Mouse (Mus musculus): ENCODE data around the gene Mamstr. TPM values are rescaled to one million over a fixed set of nuclear protein-coding genes. Genes with fewer than 3 reads are reported as not detected.

The Mamstr gene
- total RNA-seq, 2 experiments from 2014 or later: 18.7 to 44.9 TPM

DNA sequence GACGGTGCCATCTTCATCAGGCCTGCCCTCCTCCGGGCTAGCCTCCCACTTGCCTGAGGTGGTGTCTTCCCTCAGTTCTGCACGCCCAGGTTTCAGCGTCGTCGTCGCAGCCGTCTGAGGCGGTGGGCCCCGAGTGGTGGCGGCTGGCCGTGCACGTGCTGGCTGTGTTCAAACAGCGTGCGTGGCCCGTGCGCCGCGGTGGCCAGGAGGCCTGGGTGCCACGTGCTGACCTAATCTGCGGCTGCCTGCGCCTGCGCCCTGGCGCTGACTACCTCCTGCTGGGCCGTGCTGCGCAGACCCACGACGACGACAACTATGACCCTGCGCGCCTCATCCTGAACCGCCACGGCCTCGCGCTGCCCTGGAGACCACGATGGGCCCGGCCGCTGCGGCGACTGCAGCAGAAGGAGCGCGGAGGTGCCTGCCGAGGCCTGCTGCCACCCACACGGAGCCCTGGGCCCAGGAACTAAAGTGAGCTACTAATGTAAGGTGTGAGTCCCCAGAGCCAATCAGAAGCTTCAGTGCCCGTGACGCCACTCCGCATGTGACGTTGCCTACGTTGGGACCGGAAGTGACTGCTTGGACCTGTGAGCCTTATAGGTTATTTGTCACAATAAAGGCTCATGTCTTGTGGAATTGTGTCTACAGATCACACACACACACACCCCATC lies 54.3 kb downstream of the Mamstr start, which contains the start of gene Sec1:
Gene Sec1 (minus strand): TSS at position 482 of the 671 bp plus-strand sequence.
- TF ChIP-seq CTCF (IDR thresholded peaks at IDR 0.05): no peak
- no peak within 1 kb of the TSS for H3K27ac ChIP-seq
- DNase-seq: peak; percentile 25
- H3K4me3 ChIP-seq: no peak within 1 kb of the TSS
- intact Hi-C loops (cut with DNase I): no loop called here

DNA sequence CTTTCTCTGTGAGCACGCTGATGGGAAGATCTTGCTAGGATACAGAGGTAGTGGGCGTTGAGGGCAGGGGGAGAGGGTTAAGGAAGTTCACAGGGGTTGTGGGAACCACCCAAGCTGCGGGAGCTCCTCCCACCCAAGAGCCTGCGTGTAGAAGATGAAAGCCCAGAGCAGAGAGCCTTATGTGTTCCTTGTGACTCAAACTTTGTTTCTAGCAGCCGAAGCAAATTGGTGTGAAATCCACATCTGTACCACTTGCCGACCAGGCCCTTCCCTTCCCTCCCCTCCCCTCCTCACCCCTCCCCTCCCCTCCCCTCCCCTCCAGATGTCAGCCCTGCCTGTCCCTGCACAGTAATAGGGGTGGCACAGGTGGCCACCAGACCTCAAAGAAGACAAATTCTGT lies 55.3 kb downstream of the Mamstr start:
- TF ChIP-seq CTCF (IDR thresholded peaks at IDR 0.05): no peak
- intact Hi-C loops (cut with DNase I): no loop called here

More for the DNA sequence above, 55.3 kb downstream of the Mamstr start:
- no peak for DNase-seq
- Histone ChIP-seq H3K27ac (no peak overlapping the region), H3K4me3 (no peak overlapping the region)

Other genes with a start within 250 kb of the Mamstr start
- gene Snrnp70, start 244.2 kb upstream of the Mamstr start, total RNA-seq (2021): 10 to 100 TPM; 87.9 to 90.7 TPM
- 10 to 100 TPM; 68.4 to 95.8 TPM for gene Kcna7, start 234.3 kb upstream of the Mamstr start, total RNA-seq (2021)
- gene Ntf5, start 226.3 kb upstream of the Mamstr start, total RNA-seq (2021): 1 to 10 TPM; 3.6 to 4.9 TPM
- gene Lhb, start 219.2 kb upstream of the Mamstr start, total RNA-seq (2021): under 1 TPM; 0.51 to 0.73 TPM
- gene Gys1, start 205.1 kb upstream of the Mamstr start, total RNA-seq (2021): 100 to 1,000 TPM; 279 to 365 TPM
- 10 to 100 TPM; 18.2 to 28.1 TPM for gene Ruvbl2, start 201.9 kb upstream of the Mamstr start, total RNA-seq (2021)
- 100 to 1,000 TPM; 122 to 149 TPM for gene Ftl1, start 180.1 kb upstream of the Mamstr start, total RNA-seq (2021)
- 10 to 100 TPM; 17.6 to 18.4 TPM for gene Bax, start 173.1 kb upstream of the Mamstr start, total RNA-seq (2021)
- under 1 TPM in 1 of 2 experiments, not detected in 1; 0.39 TPM for gene Tulp2, start 158.1 kb upstream of the Mamstr start, total RNA-seq (2021)
- gene Gm45808, start 153.2 kb upstream of the Mamstr start, total RNA-seq (2021): 1 to 10 TPM; 5.5 to 8.4 TPM
- 10 to 100 TPM; 13.1 to 22.9 TPM for gene Dhdh, start 151.2 kb upstream of the Mamstr start, total RNA-seq (2021)
- gene Nucb1, start 129.6 kb upstream of the Mamstr start, total RNA-seq (2021): 10 to 100 TPM; 55.1 to 61.8 TPM
- 10 to 100 TPM; 28.3 to 28.5 TPM for gene Ppp1r15a, start 113.7 kb upstream of the Mamstr start, total RNA-seq (2021)
- gene Plekha4, start 113.6 kb upstream of the Mamstr start, total RNA-seq (2021): 1 to 10 TPM; 3.4 to 3.5 TPM
- 1 to 10 TPM; 1.0 to 1.3 TPM for gene Hsd17b14, start 85.1 kb upstream of the Mamstr start, total RNA-seq (2021)
- 100 to 1,000 TPM in 1 of 2 experiments, 10 to 100 TPM in 1; 91.4 to 106 TPM for gene Bcat2, start 69.8 kb upstream of the Mamstr start, total RNA-seq (2021)
- not detected for gene Fgf21, start 24.5 kb upstream of the Mamstr start, total RNA-seq (2021)
- gene Fut1, start 22.7 kb upstream of the Mamstr start, total RNA-seq (2021): not detected
- gene Izumo1, start 18.2 kb upstream of the Mamstr start, total RNA-seq (2021): under 1 TPM in 1 of 2 experiments, not detected in 1; 0.20 TPM
- 1 to 10 TPM; 5.7 to 8.0 TPM for gene Rasip1, start 12.5 kb upstream of the Mamstr start, total RNA-seq (2021)
- under 1 TPM; 0.14 to 0.28 TPM for gene Fut2, start 26.4 kb downstream of the Mamstr start, total RNA-seq (2021)
- under 1 TPM; 0.20 to 0.50 TPM for gene Ntn5, start 44.0 kb downstream of the Mamstr start, total RNA-seq (2021)
- under 1 TPM in 1 of 2 experiments, not detected in 1; 0.25 TPM for gene Sec1, start 54.4 kb downstream of the Mamstr start, total RNA-seq (2021)
- 10 to 100 TPM in 1 of 2 experiments, 1 to 10 TPM in 1; 7.7 to 16.4 TPM for gene Car11, start 59.9 kb downstream of the Mamstr start, total RNA-seq (2021)
- gene Dbp, start 65.1 kb downstream of the Mamstr start, total RNA-seq (2021): 100 to 1,000 TPM in 1 of 2 experiments, 1 to 10 TPM in 1; 8.8 to 105 TPM
- gene Rpl18, start 75.5 kb downstream of the Mamstr start, total RNA-seq (2021): 100 to 1,000 TPM; 451 to 508 TPM
- gene Sphk2, start 78.0 kb downstream of the Mamstr start, total RNA-seq (2021): 10 to 100 TPM; 14.4 to 15.8 TPM
- under 1 TPM; 0.08 to 0.31 TPM for gene Fam83e, start 81.2 kb downstream of the Mamstr start, total RNA-seq (2021)
- gene Spaca4, start 85.8 kb downstream of the Mamstr start, total RNA-seq (2021): not detected
- gene Lmtk3, start 143.8 kb downstream of the Mamstr start, total RNA-seq (2021): under 1 TPM in 1 of 2 experiments, not detected in 1; 0.06 TPM
- gene Sult2b1, start 144.7 kb downstream of the Mamstr start, total RNA-seq (2021): not detected
- 10 to 100 TPM; 29.6 to 33.2 TPM for gene Cyth2, start 174.6 kb downstream of the Mamstr start, total RNA-seq (2021)
- under 1 TPM in 1 of 2 experiments, not detected in 1; 0.20 TPM for gene Kcnj14, start 184.8 kb downstream of the Mamstr start, total RNA-seq (2021)
- gene Grwd1, start 191.0 kb downstream of the Mamstr start, total RNA-seq (2021): 10 to 100 TPM; 14.6 to 16.0 TPM
- 10 to 100 TPM; 63.2 to 65.6 TPM for gene Kdelr1, start 232.8 kb downstream of the Mamstr start, total RNA-seq (2021)
- gene Grin2d, start 238.4 kb downstream of the Mamstr start, total RNA-seq (2021): under 1 TPM; 0.13 to 0.14 TPM